Mouse (Mus musculus) cortical plate, adult 2 months (tissue): ENCODE data around the gene S100a6. TPM values are rescaled to one million over a fixed set of nuclear protein-coding genes. Genes with fewer than 3 reads are reported as not detected.

Experiments used
- H3K27ac ChIP-seq: fragments of 200-500 bp; 2 replicates; pipeline ENCODE4 v1.5.1; 2012; ENCODE audit warnings: low read length, control low read depth, inconsistent platforms; ENCODE audit not compliant: insufficient read depth
- H3K4me1 ChIP-seq: fragments of 200-500 bp; 2 replicates; pipeline ENCODE4 v1.6.1; 2011; ENCODE audit warnings: low read length; ENCODE audit not compliant: control insufficient read depth, insufficient read depth
- H3K4me3 ChIP-seq: fragments of 200-500 bp; 2 replicates; pipeline ENCODE4 v1.5.1; 2011; ENCODE audit warnings: mild to moderate bottlenecking, low read length, control low read depth; ENCODE audit not compliant: insufficient read depth
- CTCF ChIP-seq: fragments of 200-500 bp; IDR thresholded peaks from 2 replicates; pipeline ENCODE4 v1.5.1; 2011; ENCODE audit warnings: mild to moderate bottlenecking, control low read depth, low read length; ENCODE audit not compliant: insufficient read depth; ENCODE audit errors: extremely low read depth
- POLR2A ChIP-seq: fragments of 200-500 bp; IDR thresholded peaks from 2 replicates; pipeline ENCODE4 v1.6.1; 2011; ENCODE audit warnings: mild to moderate bottlenecking, low read length, control low read depth; ENCODE audit not compliant: insufficient read depth; ENCODE audit errors: extremely low read depth
- polyA plus RNA-seq: library from polyadenylated mRNA; depleted of rRNA; stranded (reverse); fragments of >200 nt; gene quantifications from 2 replicates; pipeline ENCODE4 v1.2.3, GENCODE M21; 2012

Gene S100a6
- polyA plus RNA-seq, 1 experiment, result 66.4 TPM

- no peak overlapping the region for H3K4me3 ChIP-seq
- H3K27ac ChIP-seq, result no peak overlapping the region
- peaks cover 2% of the 10 kb centered on the region; the same call in 1 of the 2 replicates for H3K4me1 ChIP-seq
- TF ChIP-seq POLR2A (no peak), CTCF (no peak)
Measured at GRCm38 (mm10) chr3:90598212-90598611, 14.5 kb upstream of the S100a6 start.

DNA sequence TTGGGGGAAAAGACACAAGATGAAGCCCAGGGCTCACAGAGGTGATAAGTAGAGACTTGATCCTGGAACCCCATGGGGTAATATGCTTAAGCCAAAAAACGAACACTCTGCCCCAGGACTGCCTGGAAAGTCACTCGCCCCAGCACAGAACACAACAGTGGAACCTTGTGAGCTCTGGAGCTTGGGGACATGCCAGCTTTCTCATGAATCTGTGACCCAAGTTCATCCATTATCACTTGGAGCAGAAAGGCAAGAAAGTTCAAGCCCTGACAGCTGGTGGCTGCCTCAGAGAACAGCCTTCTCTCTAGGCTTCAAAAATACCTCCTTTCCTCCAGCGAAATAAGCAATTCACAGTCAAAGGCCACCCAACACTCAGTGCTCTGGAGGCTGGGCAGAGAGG is 13.3 kb upstream of the S100a6 start:
- Histone ChIP-seq H3K4me3 (no peak overlapping the region), H3K4me1 (peaks cover 2% of the 10 kb centered on the region; the same call in 1 of the 2 replicates), H3K27ac (no peak overlapping the region)
- no peak for TF ChIP-seq CTCF
- TF ChIP-seq POLR2A, result no peak

DNA sequence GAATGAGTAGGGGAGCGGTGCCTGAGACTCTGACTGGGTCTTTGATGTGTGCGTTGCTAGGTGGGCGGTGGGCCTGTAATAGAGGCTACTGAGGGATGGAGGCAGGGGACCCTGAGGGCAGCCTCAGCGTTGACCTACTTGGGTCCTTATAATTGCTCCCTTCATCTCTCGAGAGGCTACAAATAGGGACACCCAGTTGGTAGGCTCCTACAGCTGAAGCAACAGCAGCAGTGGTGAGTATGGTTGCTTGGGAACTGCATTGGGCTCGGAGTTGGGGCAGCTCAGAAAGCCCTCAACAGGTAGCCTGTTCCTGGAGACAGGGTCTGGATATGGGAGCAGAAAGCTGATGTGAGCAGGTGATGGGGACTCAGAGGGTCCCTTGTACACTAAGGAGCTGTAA is 12.6 kb upstream of the S100a6 start:
- Histone ChIP-seq H3K27ac (no peak overlapping the region), H3K4me1 (peaks cover 6% of the 10 kb centered on the region; the same call in 1 of the 2 replicates), H3K4me3 (no peak overlapping the region)
- TF ChIP-seq POLR2A (no peak), CTCF (no peak)

DNA sequence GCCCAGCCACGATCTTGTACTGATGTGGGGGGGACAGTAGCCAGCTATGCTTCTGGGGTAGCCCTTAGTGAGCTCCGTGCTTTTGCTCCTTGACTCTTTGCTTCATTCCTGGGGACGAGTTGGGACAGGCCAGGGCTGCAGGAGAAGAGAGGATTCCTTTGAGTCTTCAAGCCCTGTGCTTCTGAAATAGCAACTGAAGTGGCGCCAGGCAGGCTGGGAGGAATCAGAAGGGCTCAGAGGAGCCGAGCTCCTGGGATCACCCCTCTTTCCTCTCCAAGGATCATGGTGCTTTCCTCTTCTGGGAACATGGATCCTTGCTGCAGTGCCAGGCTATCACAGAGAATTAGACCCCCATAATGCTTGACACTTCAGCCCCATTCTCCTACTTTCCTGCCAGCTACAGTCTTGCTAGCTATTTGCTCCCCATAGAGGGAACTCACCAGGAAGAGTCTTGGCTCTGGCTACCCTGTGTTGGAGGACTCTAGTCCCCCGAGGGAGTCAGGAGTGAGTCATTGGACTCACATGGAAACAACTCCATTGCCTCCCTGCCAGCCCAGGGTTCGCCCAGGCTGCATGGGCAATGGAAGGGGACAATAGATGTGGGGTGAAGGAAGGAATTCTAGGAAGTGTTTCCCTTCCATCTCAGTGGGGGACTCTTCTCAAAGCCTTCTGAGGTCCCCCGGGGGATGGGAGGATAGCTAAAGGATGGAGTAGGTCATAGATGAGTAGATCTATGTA is 12.1 kb upstream of the S100a6 start:
- H3K4me1 ChIP-seq, result peaks cover 6% of the 10 kb centered on the region
- TF ChIP-seq CTCF (no peak), POLR2A (no peak)
- H3K4me3 ChIP-seq, result no peak overlapping the region
- H3K27ac ChIP-seq, result no peak overlapping the region

DNA sequence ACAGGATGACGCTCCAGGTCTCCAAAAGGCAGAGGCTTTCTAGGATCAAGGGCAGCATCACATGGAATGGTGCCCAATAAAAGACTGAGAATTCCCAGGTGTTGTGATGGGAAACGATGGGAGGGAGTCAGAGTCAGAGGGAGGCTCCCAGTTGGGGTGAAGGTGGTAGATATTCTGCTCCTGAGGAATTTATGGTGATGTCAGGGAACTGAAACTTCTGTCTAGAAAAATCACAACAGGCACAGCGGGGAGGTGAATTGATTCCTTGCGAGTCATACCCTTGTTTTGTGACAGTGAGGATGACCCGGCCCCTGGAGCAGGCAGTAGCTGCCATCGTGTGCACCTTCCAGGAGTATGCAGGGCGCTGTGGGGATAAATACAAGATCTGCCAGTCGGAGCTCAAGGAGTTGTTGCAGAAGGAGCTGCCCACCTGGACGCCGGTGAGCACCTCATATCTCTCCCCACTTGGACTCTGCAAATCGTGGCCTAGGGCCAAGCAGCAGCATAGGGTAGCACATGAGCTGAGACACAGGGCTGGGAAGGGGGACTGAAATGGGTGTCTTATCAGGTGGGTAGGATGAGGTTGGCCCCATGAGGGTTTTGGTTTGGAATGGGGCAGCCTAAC is 11.1 kb upstream of the S100a6 start, which contains the start of gene Gm42674:
Gene Gm42674 (plus strand): TSS at position 419 of the 625 bp plus-strand sequence.
- H3K27ac ChIP-seq, result no peak within 1 kb of the TSS
- H3K4me1 ChIP-seq, result peaks cover 6% of the 10 kb centered on the region
- TF ChIP-seq POLR2A (no peak), CTCF (no peak)
- no peak within 1 kb of the TSS for H3K4me3 ChIP-seq

DNA sequence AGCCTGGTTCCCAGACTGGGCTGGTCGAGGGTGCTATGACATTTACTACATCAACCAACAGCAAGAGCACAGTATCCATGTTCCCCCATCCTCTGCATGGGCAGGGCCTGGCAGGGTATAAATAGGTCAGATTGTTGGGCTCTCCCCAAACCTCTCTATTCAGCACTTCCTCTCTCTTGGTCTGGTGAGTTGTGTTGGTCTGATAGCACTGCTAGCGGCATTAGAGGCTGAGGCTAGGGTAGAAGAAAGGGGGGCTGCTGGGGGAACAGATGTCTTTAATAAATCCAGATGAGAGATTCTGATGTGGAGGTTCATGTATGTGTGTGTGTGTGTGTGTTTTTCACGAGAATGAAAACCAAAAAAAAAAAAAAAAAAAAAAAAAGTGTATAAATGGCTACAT is 9.1 kb upstream of the S100a6 start, which contains the start of gene S100a4:
Gene S100a4 (plus strand): TSS at position 149 of the 400 bp plus-strand sequence.
- TF ChIP-seq POLR2A (no peak), CTCF (no peak)
- no peak within 1 kb of the TSS for H3K4me3 ChIP-seq
- no peak within 1 kb of the TSS for H3K27ac ChIP-seq
- H3K4me1 ChIP-seq, result peaks cover 6% of the 10 kb centered on the region

DNA sequence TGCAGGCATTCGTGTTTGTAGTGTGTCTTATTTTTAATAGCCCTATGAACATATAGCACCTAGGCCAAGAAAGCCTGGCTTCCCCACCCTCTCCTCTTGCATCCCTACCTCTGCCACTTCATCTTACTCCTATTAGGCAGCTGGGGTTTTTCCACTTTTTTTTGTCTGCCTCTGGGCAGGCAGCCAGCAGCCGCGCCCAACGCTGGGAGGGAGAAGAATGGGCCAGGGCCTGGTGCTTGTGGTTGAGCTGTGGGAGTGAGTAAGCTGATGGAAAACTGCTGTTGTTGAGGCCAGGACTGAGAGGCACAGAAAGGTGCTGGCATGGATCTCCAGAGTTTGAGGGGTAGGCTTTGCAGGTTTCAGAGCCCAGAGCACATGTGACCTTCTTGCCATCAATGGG is 8.3 kb upstream of the S100a6 start:
- no peak overlapping the region for H3K27ac ChIP-seq

DNA sequence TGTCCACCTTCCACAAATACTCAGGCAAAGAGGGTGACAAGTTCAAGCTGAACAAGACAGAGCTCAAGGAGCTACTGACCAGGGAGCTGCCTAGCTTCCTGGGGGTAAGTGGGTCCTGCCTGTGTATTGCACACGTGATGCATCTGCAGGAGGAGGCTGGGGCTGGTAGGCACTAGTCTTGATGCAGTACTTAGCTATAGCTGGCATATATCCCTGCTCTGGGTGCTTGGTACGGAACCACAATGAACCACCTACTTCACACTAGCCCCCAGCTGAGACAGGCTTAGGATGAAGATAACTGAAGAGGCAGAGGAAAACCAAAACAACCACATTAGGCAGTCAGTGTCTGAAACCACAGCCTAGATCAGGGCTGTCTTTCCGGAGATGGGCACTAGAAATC is 7.6 kb upstream of the S100a6 start:
- Histone ChIP-seq H3K27ac (no peak overlapping the region), H3K4me3 (no peak overlapping the region)
- TF ChIP-seq POLR2A, result no peak
- no peak for TF ChIP-seq CTCF

More for the DNA sequence above, 8.3 kb upstream of the S100a6 start:
- H3K4me1 ChIP-seq, result peaks cover 6% of the 10 kb centered on the region
- H3K4me3 ChIP-seq, result no peak overlapping the region
- no peak for TF ChIP-seq CTCF
- TF ChIP-seq POLR2A, result no peak

DNA sequence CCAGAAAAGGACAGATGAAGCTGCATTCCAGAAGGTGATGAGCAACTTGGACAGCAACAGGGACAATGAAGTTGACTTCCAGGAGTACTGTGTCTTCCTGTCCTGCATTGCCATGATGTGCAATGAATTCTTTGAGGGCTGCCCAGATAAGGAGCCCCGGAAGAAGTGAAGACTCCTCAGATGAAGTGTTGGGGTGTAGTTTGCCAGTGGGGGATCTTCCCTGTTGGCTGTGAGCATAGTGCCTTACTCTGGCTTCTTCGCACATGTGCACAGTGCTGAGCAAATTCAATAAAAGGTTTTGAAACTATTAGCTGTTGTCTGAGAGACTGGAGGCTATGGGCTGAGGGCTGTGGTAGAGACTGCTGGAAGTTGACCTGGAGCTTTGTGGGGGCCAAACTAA is 6.9 kb upstream of the S100a6 start:
- TF ChIP-seq POLR2A (no peak), CTCF (no peak)
- Histone ChIP-seq H3K27ac (no peak overlapping the region), H3K4me3 (no peak overlapping the region), H3K4me1 (peaks cover 5% of the 10 kb centered on the region)

More for the DNA sequence above, 7.6 kb upstream of the S100a6 start:
- H3K4me1 ChIP-seq, result peaks cover 6% of the 10 kb centered on the region

DNA sequence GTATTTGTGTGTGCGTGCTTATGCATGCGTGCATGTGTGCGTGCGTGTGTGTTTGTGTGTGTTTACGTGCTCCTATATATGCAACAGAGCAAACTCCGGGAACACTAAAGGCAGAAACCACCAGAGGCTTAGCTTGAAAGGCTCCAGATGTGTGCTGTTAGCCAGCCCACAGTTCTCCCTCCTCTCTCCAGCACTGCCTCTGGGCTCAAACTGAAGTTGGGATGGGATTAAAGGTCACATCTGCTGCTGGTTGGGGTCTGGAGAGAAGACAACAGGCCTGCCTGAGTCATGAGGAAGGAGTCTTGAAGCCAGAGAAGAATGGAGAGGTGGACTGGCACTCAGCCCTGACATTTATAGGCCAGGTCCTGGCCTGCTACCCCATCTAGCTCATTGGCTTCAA is 6.5 kb upstream of the S100a6 start:
- no peak for TF ChIP-seq CTCF
- no peak for TF ChIP-seq POLR2A
- Histone ChIP-seq H3K4me1 (peaks cover 5% of the 10 kb centered on the region), H3K4me3 (no peak overlapping the region), H3K27ac (no peak overlapping the region)
